Mouse (Mus musculus) myocyte (in vitro differentiated cells): ENCODE data around the gene Cdc42ep1.

Experiments used
- CEBPB ChIP-seq: IDR thresholded peaks from 2 replicates; pipeline ENCODE4 v1.6.1; 2011; ENCODE audit warnings: mild to moderate bottlenecking, moderate library complexity; ENCODE audit not compliant: poor library complexity, insufficient read depth, severe bottlenecking
- E2F4 ChIP-seq: IDR thresholded peaks from one replicate; pipeline ENCODE4 v1.6.1; 2011; ENCODE audit warnings: mild to moderate bottlenecking, control low read depth, moderate library complexity; ENCODE audit not compliant: insufficient read depth
- MAX ChIP-seq: IDR thresholded peaks from one replicate; pipeline ENCODE4 v1.6.1; 2011; ENCODE audit warnings: low read depth, mild to moderate bottlenecking, control low read depth
- POLR2A ChIP-seq: IDR thresholded peaks from one replicate; pipeline ENCODE4 v1.6.1; 2011; ENCODE audit warnings: low read depth, mild to moderate bottlenecking, control low read depth, moderate library complexity; ENCODE audit not compliant: insufficient read length
- TCF12 ChIP-seq: IDR thresholded peaks from one replicate; pipeline ENCODE4 v1.6.1; 2011; ENCODE audit warnings: mild to moderate bottlenecking, control low read depth; ENCODE audit not compliant: poor library complexity, insufficient read depth, severe bottlenecking
- TCF3 ChIP-seq: IDR thresholded peaks from one replicate; pipeline ENCODE4 v1.6.1; 2011; ENCODE audit warnings: low read depth, control low read depth; ENCODE audit not compliant: insufficient read length
- USF1 ChIP-seq: IDR thresholded peaks from one replicate; pipeline ENCODE4 v1.6.1; 2011; ENCODE audit warnings: low read depth, mild to moderate bottlenecking, control low read depth, moderate library complexity

DNA sequence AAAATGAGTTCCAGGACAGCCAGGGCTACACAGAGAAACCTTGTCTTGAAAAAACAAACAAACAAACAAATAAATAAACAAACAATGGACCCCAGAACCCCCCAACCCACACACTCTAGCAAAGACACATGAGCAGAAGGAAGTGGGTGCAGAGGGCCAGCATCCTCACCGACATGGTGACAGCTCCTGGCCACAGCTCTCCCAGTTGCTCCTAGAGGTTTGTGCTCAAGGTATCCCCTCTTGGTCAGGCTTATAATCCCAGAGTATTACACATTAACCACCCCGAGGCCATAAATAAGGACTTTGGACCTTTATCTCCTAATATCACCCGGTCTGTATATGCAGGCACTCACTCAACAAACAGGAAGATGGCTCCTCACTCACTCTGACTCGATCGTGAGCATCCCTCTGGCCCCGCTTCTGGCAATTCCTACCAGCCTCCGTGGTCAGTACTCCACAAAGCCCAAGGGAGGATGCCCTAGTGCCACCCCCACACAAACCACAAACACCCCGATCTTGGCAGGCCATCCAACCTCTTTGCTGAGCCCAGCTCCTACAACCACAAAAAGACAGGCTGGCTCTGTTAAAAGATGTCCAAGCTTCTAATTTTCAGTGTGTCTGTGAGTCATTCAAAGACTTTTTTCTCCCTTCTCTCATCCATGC, 13.0 kb downstream of the Cdc42ep1 start, which contains the start of gene Lgals2:
- TF ChIP-seq POLR2A (no peak), TCF3 (no peak), MAX (no peak), USF1 (no peak), TCF12 (peak; percentile 13), CEBPB (no peak), E2F4 (no peak)
